In genomic region chr11:30618235-30618634, GRCm38 (mm10) we compare ENCODE assay signal across 26 mouse cellular contexts. TPM values are rescaled to one million over a fixed set of nuclear protein-coding genes. Genes with fewer than 3 reads are reported as not detected.
A peak's percentile ranks its signal among the peaks of the same experiment; 100 is the strongest.
DNase-seq lines count a peak whose midpoint lies in the region; ATAC-seq and TF ChIP-seq lines count a peak whose summit lies in the region.
"Had no signal": no experiment of that assay in that cellular context is flagged by ENCODE, and none has a peak within 500 bp of the region (broad histone marks: within the 10 kb centered on the region; RNA-seq: fewer than 3 reads in every experiment).

No protein-coding gene starts in this region.

- H3K27me3 ChIP-seq in kidney, postnatal 0 days (ENCODE audit: insufficient read depth, low read length), result no peaks in the 10 kb centered on the region
- H3K27me3 ChIP-seq in lung, postnatal 0 days (replicated peaks; ENCODE audit: insufficient read depth, low read length), result no peaks in the 10 kb centered on the region
- H3K27me3 ChIP-seq: forebrain, embryonic 15.5 days; heart, embryonic 12.5 days; hindbrain, embryonic 15.5 days; intestine, embryonic 15.5 days; liver, embryonic 15.5 days; megakaryocyte, embryonic 14.5 days had no signal

- no peak for ATAC-seq in kidney, postnatal 0 days (replicated peaks; ENCODE audit: low FRiP score, low read depth)
- ATAC-seq in lung, postnatal 0 days, result 0 out of 2 replicates have a peak, but pooled peaks have one; percentile 17
- ATAC-seq: forebrain, embryonic 15.5 days; intestine, embryonic 15.5 days; midbrain, embryonic 16.5 days had no signal

- no peak for TF ChIP-seq CTCF in kidney, postnatal 0 days (IDR thresholded peaks at IDR 0.05; ENCODE audit: low read depth)
- TF ChIP-seq CTCF in lung, postnatal 0 days (IDR thresholded peaks at IDR 0.05), result no peak

- 70% methylated on average over 4 of the region's 4 CpGs for WGBS in kidney, postnatal 0 days
- 73% methylated on average over 4 of the region's 4 CpGs for WGBS in lung, postnatal 0 days

- H3K27ac ChIP-seq in kidney, postnatal 0 days, result no peak overlapping the region
- no peak overlapping the region for H3K27ac ChIP-seq in lung, postnatal 0 days (ENCODE audit: low read length)
- H3K27ac ChIP-seq: embryonic facial prominence, embryonic 10.5 days; forebrain, embryonic 15.5 days; hindbrain, embryonic 15.5 days; intestine, embryonic 15.5 days; left cerebral cortex, adult 2 months; limb, embryonic 10.5 days; liver, embryonic 15.5 days; stomach, postnatal 0 days had no signal

- TF ChIP-seq EP300 in lung, postnatal 0 days (IDR thresholded peaks at IDR 0.05), result no peak

- no peak overlapping the region for H3K4me3 ChIP-seq in kidney, postnatal 0 days (replicated peaks; ENCODE audit: low read depth, low read length)
- no peak overlapping the region for H3K4me3 ChIP-seq in lung, postnatal 0 days (ENCODE audit: low read depth, low read length)
- H3K4me3 ChIP-seq: embryonic facial prominence, embryonic 10.5 days; forebrain, embryonic 15.5 days; heart, embryonic 12.5 days; hindbrain, embryonic 15.5 days; intestine, embryonic 15.5 days; left cerebral cortex, adult 2 months; limb, embryonic 10.5 days; liver, embryonic 15.5 days; megakaryocyte, embryonic 14.5 days had no signal

- peak; percentile 13 to 18 for DNase-seq in cerebellum, postnatal 14 days
- no peak for DNase-seq in cerebellum, postnatal 36 days
- peak; percentile 35 for DNase-seq in kidney, postnatal 0 days (ENCODE audit: low spot score)
- DNase-seq in kidney, postnatal 25 days, result no peak
- no peak for DNase-seq in lung, postnatal 0 days (ENCODE audit: low spot score)
- no peak for DNase-seq in lung, postnatal 4 days
- DNase-seq in ovary, adult 18-20 months (ENCODE audit: low spot score), result no peak
- DNase-seq: cerebellum, adult 9-11 months; gastrocnemius, postnatal 14 days; heart, adult 11 months; kidney, adult 8-10 months; liver; right cerebral cortex, postnatal 14 days; thymus, adult 2 months; thymus, postnatal 4 days had no signal

- no peaks in the 10 kb centered on the region for H3K9me3 ChIP-seq in kidney, postnatal 0 days (replicated peaks; ENCODE audit: low read length)
- H3K9me3 ChIP-seq in lung, postnatal 0 days (ENCODE audit: low read length), result no peaks in the 10 kb centered on the region
- H3K9me3 ChIP-seq: embryonic facial prominence, embryonic 10.5 days; forebrain, embryonic 15.5 days; heart, embryonic 12.5 days; hindbrain, embryonic 15.5 days; intestine, embryonic 15.5 days; limb, embryonic 10.5 days; liver, embryonic 15.5 days; megakaryocyte, embryonic 14.5 days had no signal

- no peak overlapping the region for H3K4me2 ChIP-seq in kidney, postnatal 0 days (ENCODE audit: low read length)
- H3K4me2 ChIP-seq in lung, postnatal 0 days (replicated peaks; ENCODE audit: low read depth, low read length), result no peak overlapping the region
- H3K4me2 ChIP-seq: forebrain, embryonic 15.5 days; heart, embryonic 12.5 days; hindbrain, embryonic 15.5 days; intestine, embryonic 15.5 days; liver, embryonic 15.5 days had no signal

- H3K36me3 ChIP-seq in kidney, postnatal 0 days (ENCODE audit: insufficient read depth, low read length), result no peaks in the 10 kb centered on the region
- H3K36me3 ChIP-seq in lung, postnatal 0 days (ENCODE audit: insufficient read depth, low read length), result no peaks in the 10 kb centered on the region
- H3K36me3 ChIP-seq: embryonic facial prominence, embryonic 10.5 days; forebrain, embryonic 15.5 days; heart, embryonic 12.5 days; hindbrain, embryonic 15.5 days; intestine, embryonic 15.5 days; limb, embryonic 10.5 days; liver, embryonic 15.5 days had no signal

- no peak overlapping the region for H3K9ac ChIP-seq in kidney, postnatal 0 days (ENCODE audit: low read depth, low read length)
- no peak overlapping the region for H3K9ac ChIP-seq in lung, postnatal 0 days (replicated peaks; ENCODE audit: low read depth)
- H3K9ac ChIP-seq: forebrain, embryonic 15.5 days; heart, embryonic 12.5 days; hindbrain, embryonic 15.5 days; intestine, embryonic 15.5 days; liver, embryonic 15.5 days had no signal

- no peaks in the 10 kb centered on the region for H3K4me1 ChIP-seq in kidney, postnatal 0 days (replicated peaks; ENCODE audit: insufficient read depth, low read length)
- H3K4me1 ChIP-seq in lung, postnatal 0 days (ENCODE audit: insufficient read depth, low read depth, low read length), result no peaks in the 10 kb centered on the region
- H3K4me1 ChIP-seq: forebrain, embryonic 15.5 days; hindbrain, embryonic 15.5 days; intestine, embryonic 15.5 days had no signal

RNA-seq across cellular contexts. Expression of gene Acyp2, which starts 31.2 kb away (rescaled TPM):
- polyA plus RNA-seq in kidney, postnatal 0 days (2015; fragmentation: Nextera tagmentation; extraction: Ambion mirVana), result 45.9 and 50.0 TPM in 2 replicates
- 43.6 and 50.6 TPM in 2 replicates for polyA plus RNA-seq in lung, postnatal 0 days (2015; fragmentation: Nextera tagmentation; extraction: Ambion mirVana)

Comparison
In these comparisons a context has a peak if more than half of its experiments do, and no peak if none do; other contexts are left out.
1. DNase-seq: peak in cerebellum, postnatal 14 days (2 of 2) and kidney, postnatal 0 days (single experiment); none in cerebellum, postnatal 36 days (0 of 2), kidney, postnatal 25 days (0 of 2), lung, postnatal 0 days (single experiment), lung, postnatal 4 days (0 of 2) and ovary, adult 18-20 months (single experiment).